Mouse (Mus musculus): ENCODE data around the gene Gm21987.

DNA sequence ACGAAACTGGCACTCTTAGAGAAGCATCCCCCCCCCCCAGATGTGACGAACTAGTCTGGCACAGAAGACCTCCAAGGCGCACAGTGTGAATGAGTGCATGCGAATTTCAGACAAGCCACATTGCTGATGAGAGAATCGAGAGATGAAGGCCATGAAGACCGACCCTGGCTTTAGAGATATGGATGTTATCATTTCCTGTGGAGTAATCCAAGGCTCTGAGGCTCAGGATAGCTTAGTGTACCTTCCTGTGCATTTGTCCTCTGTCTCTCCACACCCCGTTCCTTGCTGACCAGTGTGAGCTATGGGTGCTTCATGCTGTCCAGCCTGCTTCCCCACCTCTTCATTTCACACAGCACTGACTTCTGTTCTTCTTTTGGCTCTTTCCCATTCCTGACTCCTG is 28.3 kb downstream of the Gm21987 start:
- no peak for TF ChIP-seq CTCF (IDR thresholded peaks at IDR 0.05; ENCODE audit: low read depth, low read length)
- TF ChIP-seq POLR2A (IDR thresholded peaks at IDR 0.05; ENCODE audit: extremely low read depth, insufficient read depth, low read length): no peak

Measured in liver, adult 2 months (tissue).